8 mouse cellular contexts compared by ENCODE assay signal in genomic region chr1:87846801-87847474, GRCm38 (mm10). TPM values are rescaled to one million over a fixed set of nuclear protein-coding genes. Genes with fewer than 3 reads are reported as not detected.
DNase-seq lines count a peak whose midpoint lies in the region; ATAC-seq and TF ChIP-seq lines count a peak whose summit lies in the region.

No protein-coding gene starts in this region.

- H3K27me3 ChIP-seq in embryonic facial prominence, embryonic 11.5 days (ENCODE audit: control insufficient read depth, insufficient read depth, low read length) = no peaks in the 10 kb centered on the region
- H3K27me3 ChIP-seq in intestine, postnatal 0 days (replicated peaks; ENCODE audit: control insufficient read depth, insufficient read depth, low read length) = no peaks in the 10 kb centered on the region
- no peaks in the 10 kb centered on the region for H3K27me3 ChIP-seq in liver, postnatal 0 days (ENCODE audit: insufficient read depth, low read length)
- H3K27me3 ChIP-seq in stomach, embryonic 15.5 days (replicated peaks) = no peaks in the 10 kb centered on the region

- no peaks in the 10 kb centered on the region for H3K4me1 ChIP-seq in embryonic facial prominence, embryonic 11.5 days (ENCODE audit: control insufficient read depth, insufficient read depth, low read length)
- 0 out of 2 replicates have a peak, but pooled peaks cover 4% of the 10 kb centered on the region for H3K4me1 ChIP-seq in intestine, postnatal 0 days (replicated peaks; ENCODE audit: control insufficient read depth, insufficient read depth, low read length)
- H3K4me1 ChIP-seq in liver, postnatal 0 days (ENCODE audit: insufficient read depth) = peaks cover 23% of the 10 kb centered on the region
- no peaks in the 10 kb centered on the region for H3K4me1 ChIP-seq in stomach, embryonic 15.5 days

- H3K9me3 ChIP-seq in embryonic facial prominence, embryonic 11.5 days (replicated peaks; ENCODE audit: control insufficient read depth, low read length) = no peaks in the 10 kb centered on the region
- H3K9me3 ChIP-seq in intestine, postnatal 0 days (ENCODE audit: control insufficient read depth) = no peaks in the 10 kb centered on the region
- H3K9me3 ChIP-seq in liver, postnatal 0 days (ENCODE audit: low read length) = no peaks in the 10 kb centered on the region
- H3K9me3 ChIP-seq in stomach, embryonic 15.5 days = no peaks in the 10 kb centered on the region

- H3K9ac ChIP-seq in embryonic facial prominence, embryonic 11.5 days (replicated peaks; ENCODE audit: low read length) = no peak overlapping the region
- no peak overlapping the region for H3K9ac ChIP-seq in intestine, postnatal 0 days (ENCODE audit: low read depth, low read length)
- H3K9ac ChIP-seq in liver, postnatal 0 days (replicated peaks) = no peak overlapping the region
- H3K9ac ChIP-seq in stomach, embryonic 15.5 days = no peak overlapping the region

- no peak overlapping the region for H3K4me2 ChIP-seq in embryonic facial prominence, embryonic 11.5 days (ENCODE audit: low read depth, low read length)
- H3K4me2 ChIP-seq in intestine, postnatal 0 days (replicated peaks; ENCODE audit: low read depth) = no peak overlapping the region
- no peak overlapping the region for H3K4me2 ChIP-seq in liver, postnatal 0 days (ENCODE audit: low read depth, low read length)
- no peak overlapping the region for H3K4me2 ChIP-seq in stomach, embryonic 15.5 days

- peak; percentile 12 for DNase-seq in ovary, postnatal 36 days (ENCODE audit: low spot score)
- DNase-seq in ovary, adult 18-20 months (ENCODE audit: low spot score) = no peak
- DNase-seq in embryonic facial prominence, embryonic 11.5 days (ENCODE audit: low spot score) = peak; percentile 58
- peak; percentile 34 for DNase-seq in liver, postnatal 0 days
- DNase-seq in layer of hippocampus, adult 9-10 months (ENCODE audit: low spot score) = no peak
- DNase-seq in urinary bladder, postnatal 10 days (ENCODE audit: low spot score) = no peak

- no peaks in the 10 kb centered on the region for H3K36me3 ChIP-seq in embryonic facial prominence, embryonic 11.5 days (replicated peaks; ENCODE audit: control insufficient read depth, insufficient read depth, low read depth, low read length)
- no peaks in the 10 kb centered on the region for H3K36me3 ChIP-seq in intestine, postnatal 0 days (ENCODE audit: control insufficient read depth, insufficient read depth)
- no peaks in the 10 kb centered on the region for H3K36me3 ChIP-seq in liver, postnatal 0 days (replicated peaks; ENCODE audit: insufficient read depth, low read length)
- no peaks in the 10 kb centered on the region for H3K36me3 ChIP-seq in stomach, embryonic 15.5 days

- WGBS in embryonic facial prominence, embryonic 11.5 days = 31% methylated on average over 2 of the region's 2 CpGs
- WGBS in intestine, postnatal 0 days = 43% methylated on average over 2 of the region's 2 CpGs
- WGBS in liver, postnatal 0 days (ENCODE audit: insufficient replicate concordance) = 16% methylated on average over 2 of the region's 2 CpGs
- WGBS in stomach, embryonic 15.5 days = 27% methylated on average over 2 of the region's 2 CpGs

- no peak overlapping the region for H3K4me3 ChIP-seq in embryonic facial prominence, embryonic 11.5 days (ENCODE audit: low read depth, low read length)
- no peak overlapping the region for H3K4me3 ChIP-seq in intestine, postnatal 0 days (ENCODE audit: low read depth, low read length)
- H3K4me3 ChIP-seq in liver, postnatal 0 days (ENCODE audit: low read depth, low read length) = no peak overlapping the region
- no peak overlapping the region for H3K4me3 ChIP-seq in stomach, embryonic 15.5 days (replicated peaks)

- no peak for TF ChIP-seq CTCF in intestine, postnatal 0 days (IDR thresholded peaks at IDR 0.05; ENCODE audit: low read depth)
- TF ChIP-seq CTCF in liver, postnatal 0 days (IDR thresholded peaks at IDR 0.05; ENCODE audit: low read depth) = no peak

- no peak overlapping the region for H3K27ac ChIP-seq in embryonic facial prominence, embryonic 11.5 days (replicated peaks; ENCODE audit: low read depth, low read length)
- H3K27ac ChIP-seq in intestine, postnatal 0 days (ENCODE audit: low read depth, low read length) = no peak overlapping the region
- peak overlapping the region; percentile 78 for H3K27ac ChIP-seq in liver, postnatal 0 days (ENCODE audit: low read depth)
- no peak overlapping the region for H3K27ac ChIP-seq in stomach, embryonic 15.5 days

- peak; percentile 39; the same call in 1 of the 2 replicates for TF ChIP-seq EP300 in liver, postnatal 0 days (IDR thresholded peaks at IDR 0.05; ENCODE audit: low read depth)

- ATAC-seq in embryonic facial prominence, embryonic 11.5 days (replicated peaks; ENCODE audit: insufficient number of reproducible peaks, low FRiP score, low TSS enrichment, low read depth) = 0 out of 2 replicates have a peak, but pooled peaks have one; percentile 41
- peak; percentile 36 for ATAC-seq in intestine, postnatal 0 days
- peak; percentile 80 for ATAC-seq in liver, postnatal 0 days
- peak; percentile 44; the same call in 1 of the 2 replicates for ATAC-seq in stomach, embryonic 15.5 days (ENCODE audit: insufficient read depth, low FRiP score, low read depth)

RNA-seq across cellular contexts. Expression of gene Dgkd, which starts 6.1 kb away (rescaled TPM):
- 30.6 and 33.5 TPM in 2 replicates for polyA plus RNA-seq in embryonic facial prominence, embryonic 11.5 days (2014; fragmentation: Nextera tagmentation; extraction: Ambion mirVana)
- 20.2 and 24.1 TPM in 2 replicates for polyA plus RNA-seq in intestine, postnatal 0 days (2015; fragmentation: Nextera tagmentation; extraction: Ambion mirVana)
- 8.3 and 9.1 TPM in 2 replicates for polyA plus RNA-seq in liver, postnatal 0 days (2015; fragmentation: Nextera tagmentation; extraction: Ambion mirVana)
- 25.5 and 26.1 TPM in 2 replicates for polyA plus RNA-seq in stomach, embryonic 15.5 days (2015; fragmentation: Nextera tagmentation; extraction: Ambion mirVana)

RNA-seq across cellular contexts. Expression of gene Sag, which starts 43.5 kb away (rescaled TPM):
- polyA plus RNA-seq in embryonic facial prominence, embryonic 11.5 days (2014; fragmentation: Nextera tagmentation; extraction: Ambion mirVana) = 2.0 and 2.3 TPM in 2 replicates
- polyA plus RNA-seq in intestine, postnatal 0 days (2015; fragmentation: Nextera tagmentation; extraction: Ambion mirVana) = 0.18 and 0.37 TPM in 2 replicates
- polyA plus RNA-seq in liver, postnatal 0 days (2015; fragmentation: Nextera tagmentation; extraction: Ambion mirVana) = 0.17 and 0.42 TPM in 2 replicates
- polyA plus RNA-seq in stomach, embryonic 15.5 days (2015; fragmentation: Nextera tagmentation; extraction: Ambion mirVana) = 1.3 and 1.5 TPM in 2 replicates

Comparison
In these comparisons a context has a peak if more than half of its experiments do, and no peak if none do; other contexts are left out.
1. DNase-seq: peak in ovary, postnatal 36 days (single experiment), embryonic facial prominence, embryonic 11.5 days (single experiment) and liver, postnatal 0 days (single experiment); none in ovary, adult 18-20 months (single experiment), layer of hippocampus, adult 9-10 months (single experiment) and urinary bladder, postnatal 10 days (single experiment).
2. Peak in every context shown above with its lines, with median percentiles within 50 percentile points of each other: ATAC-seq.